Mouse (Mus musculus) embryonic fibroblast, embryonic 13.5 days (primary cell): ENCODE results near the gene Flywch1. TPM values are rescaled to one million over a fixed set of nuclear protein-coding genes. Genes with fewer than 3 reads are reported as not detected.

Experiments used
- H3K27ac ChIP-seq: 2 replicates; pipeline ENCODE4 v1.5.1; 2012; ENCODE audit warnings: low read length, control low read depth, inconsistent platforms; ENCODE audit not compliant: insufficient read depth
- H3K4me1 ChIP-seq: 2 replicates; pipeline ENCODE4 v1.6.1; 2011; ENCODE audit warnings: low read length; ENCODE audit not compliant: control insufficient read depth, insufficient read depth
- H3K4me3 ChIP-seq: 2 replicates; pipeline ENCODE4 v1.5.1; 2011; ENCODE audit warnings: mild to moderate bottlenecking, control low read depth, low read length; ENCODE audit not compliant: insufficient read depth
- CTCF ChIP-seq: IDR thresholded peaks from 2 replicates; pipeline ENCODE4 v1.5.1; 2011; ENCODE audit warnings: mild to moderate bottlenecking, control low read depth, low read length, moderate library complexity, borderline replicate concordance; ENCODE audit not compliant: insufficient read depth
- POLR2A ChIP-seq: IDR thresholded peaks from 2 replicates; pipeline ENCODE4 v1.6.1; 2011; ENCODE audit warnings: low read depth, mild to moderate bottlenecking, control low read depth, low read length, moderate library complexity
- polyA plus RNA-seq: library from polyadenylated mRNA; stranded (reverse); fragments of >200 nt; gene quantifications from 2 replicates; pipeline ENCODE4 v1.2.4, GENCODE M21; 2011; ENCODE audit warnings: low read depth; ENCODE audit not compliant: missing spikeins, insufficient read length

Gene Flywch1
- polyA plus RNA-seq, 1 experiment, result 29.3 TPM

DNA sequence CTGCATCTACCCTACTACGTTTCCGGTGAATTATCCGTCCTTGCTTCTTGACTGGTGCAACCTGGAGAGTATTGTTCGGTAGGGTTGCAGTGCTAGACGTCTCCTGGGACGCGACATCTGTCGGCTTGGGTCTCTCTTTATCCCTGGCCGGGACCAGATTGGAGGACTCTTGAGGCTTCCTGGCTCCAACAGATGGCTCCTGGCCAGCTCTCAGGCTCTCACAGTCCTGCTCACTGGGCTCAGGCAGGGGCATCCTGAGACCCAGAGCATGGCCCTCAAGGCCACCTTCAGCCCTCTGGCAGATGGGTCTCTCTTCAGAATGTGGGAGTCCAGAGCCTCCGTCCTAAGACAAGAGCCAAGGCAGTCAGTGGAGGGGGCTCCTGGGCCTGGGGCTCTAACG lies 8.4 kb downstream of the Flywch1 start:
- no peak for TF ChIP-seq CTCF
- TF ChIP-seq POLR2A, result no peak

GRCm38 (mm10) chr17:23761155-23761554 lies 10.2 kb downstream of the Flywch1 start:
- TF ChIP-seq POLR2A (no peak), CTCF (no peak)
- Histone ChIP-seq H3K4me3 (no peak overlapping the region), H3K27ac (no peak overlapping the region), H3K4me1 (no peaks in the 10 kb centered on the region)

More for the DNA sequence above, 8.4 kb downstream of the Flywch1 start:
- H3K27ac ChIP-seq, result no peak overlapping the region
- no peaks in the 10 kb centered on the region for H3K4me1 ChIP-seq
- no peak overlapping the region for H3K4me3 ChIP-seq

DNA sequence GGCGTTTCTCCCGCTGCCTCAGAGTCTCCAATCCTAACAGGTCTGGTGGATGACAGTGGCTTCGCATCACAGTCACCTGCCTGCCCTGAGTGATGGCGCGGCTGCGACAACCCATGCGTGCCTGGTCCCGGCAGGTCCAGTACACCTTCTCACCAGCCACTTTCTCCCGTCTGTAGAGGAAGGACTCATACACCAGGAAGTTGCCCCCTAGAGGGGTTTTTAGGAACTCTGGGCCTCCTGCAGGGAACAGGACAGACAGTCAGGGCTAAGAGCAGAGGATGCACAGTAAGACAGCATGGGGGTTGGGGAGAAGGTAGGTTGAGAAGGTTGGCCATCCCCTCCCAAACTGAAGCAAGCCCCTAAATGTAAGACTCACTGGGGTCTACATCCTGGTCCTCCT lies 11.2 kb downstream of the Flywch1 start:
- no peak for TF ChIP-seq CTCF
- no peak for TF ChIP-seq POLR2A
- Histone ChIP-seq H3K27ac (no peak overlapping the region), H3K4me1 (no peaks in the 10 kb centered on the region), H3K4me3 (no peak overlapping the region)

DNA sequence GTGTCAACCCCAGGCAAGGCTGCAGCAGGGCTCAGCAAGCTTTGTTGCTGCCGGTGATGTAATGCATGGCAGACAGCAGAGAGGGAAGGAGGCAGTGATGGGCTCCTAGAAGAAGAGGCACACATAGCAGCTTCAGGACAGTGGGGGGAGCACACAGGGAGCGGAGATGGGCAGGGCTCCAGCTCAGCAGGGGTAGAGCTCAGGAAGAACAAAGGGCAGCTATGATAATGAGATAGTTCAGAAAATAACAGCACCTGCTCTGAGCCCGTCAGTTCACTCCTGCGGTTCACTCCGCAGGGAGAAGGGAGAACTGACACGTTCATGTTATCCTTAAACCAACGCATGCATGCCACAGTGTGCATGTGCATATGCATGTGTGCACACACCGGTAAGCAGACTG lies 12.6 kb downstream of the Flywch1 start:
- Histone ChIP-seq H3K4me1 (no peaks in the 10 kb centered on the region), H3K4me3 (no peak overlapping the region), H3K27ac (no peak overlapping the region)
- TF ChIP-seq POLR2A (no peak), CTCF (no peak)

- H3K4me3 ChIP-seq, result no peak overlapping the region
- H3K4me1 ChIP-seq, result no peaks in the 10 kb centered on the region
- H3K27ac ChIP-seq, result no peak overlapping the region
- TF ChIP-seq CTCF, result no peak
- no peak for TF ChIP-seq POLR2A
Observed at GRCm38 (mm10) chr17:23757581-23757980, 13.8 kb downstream of the Flywch1 start.

DNA sequence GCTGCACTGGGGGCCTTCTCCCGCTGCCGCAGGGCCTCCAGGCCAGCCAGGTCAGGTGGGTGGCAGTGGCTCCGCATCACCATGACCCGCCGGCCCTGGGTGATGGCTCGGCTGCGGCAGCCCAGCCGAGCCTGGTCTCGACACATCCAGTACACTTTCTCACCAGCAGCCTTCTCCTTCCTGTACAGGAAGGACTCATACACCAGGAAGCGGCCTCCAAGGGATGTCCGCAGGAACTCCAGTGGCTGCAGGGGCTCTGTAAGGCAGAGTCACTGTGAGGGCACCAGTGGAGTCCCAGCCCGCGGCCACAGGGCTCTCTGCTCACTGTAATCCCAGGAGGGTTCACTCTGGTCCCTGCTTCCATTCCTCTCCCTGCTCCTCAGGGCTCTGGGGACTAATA lies 15.7 kb downstream of the Flywch1 start:
- TF ChIP-seq CTCF (no peak), POLR2A (no peak)
- H3K27ac ChIP-seq, result no peak overlapping the region
- H3K4me1 ChIP-seq, result no peaks in the 10 kb centered on the region
- no peak overlapping the region for H3K4me3 ChIP-seq

- Histone ChIP-seq H3K4me3 (no peak overlapping the region), H3K4me1 (no peaks in the 10 kb centered on the region), H3K27ac (no peak overlapping the region)
- TF ChIP-seq CTCF (no peak), POLR2A (no peak)
Observed at GRCm38 (mm10) chr17:23749400-23750191, 21.8 kb downstream of the Flywch1 start.

DNA sequence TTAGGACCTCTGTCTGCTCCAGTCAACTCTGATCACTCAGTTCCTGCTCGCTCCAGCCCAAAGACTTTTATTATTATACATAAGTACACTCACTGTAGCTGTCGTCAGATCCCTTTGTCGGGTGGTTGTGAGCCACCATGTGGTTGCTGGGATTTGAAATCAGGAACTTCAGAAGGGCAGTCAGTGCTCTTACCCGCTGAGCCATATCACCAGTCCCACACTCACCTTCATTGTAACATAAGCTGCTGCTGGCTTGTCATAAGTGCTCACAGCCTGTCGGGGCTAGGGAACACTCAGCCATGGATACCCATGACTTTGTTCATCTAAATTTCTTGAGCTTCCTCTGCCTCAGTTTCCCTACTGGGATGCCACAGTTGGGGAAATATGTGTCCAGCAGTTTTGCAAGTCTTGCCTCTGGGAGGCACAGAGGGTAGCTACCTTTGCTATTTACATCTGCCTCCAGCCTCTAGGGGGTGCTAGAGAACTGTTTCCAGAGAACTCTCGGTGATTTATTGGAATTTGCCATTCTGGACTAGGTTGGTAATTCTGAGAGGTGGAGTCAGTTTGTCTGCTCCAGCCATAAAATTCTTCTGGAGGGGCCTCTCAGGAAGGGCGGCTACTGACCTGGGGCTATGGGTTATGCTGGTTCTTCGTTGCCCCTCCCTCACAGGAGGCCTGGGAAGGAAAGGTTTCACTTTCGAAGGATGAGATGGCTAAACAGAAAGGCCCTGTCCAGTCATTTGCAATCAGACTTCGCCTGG lies 22.6 kb downstream of the Flywch1 start:
- Histone ChIP-seq H3K27ac (no peak overlapping the region), H3K4me1 (no peaks in the 10 kb centered on the region), H3K4me3 (no peak overlapping the region)
- TF ChIP-seq CTCF, result no peak
- no peak for TF ChIP-seq POLR2A

DNA sequence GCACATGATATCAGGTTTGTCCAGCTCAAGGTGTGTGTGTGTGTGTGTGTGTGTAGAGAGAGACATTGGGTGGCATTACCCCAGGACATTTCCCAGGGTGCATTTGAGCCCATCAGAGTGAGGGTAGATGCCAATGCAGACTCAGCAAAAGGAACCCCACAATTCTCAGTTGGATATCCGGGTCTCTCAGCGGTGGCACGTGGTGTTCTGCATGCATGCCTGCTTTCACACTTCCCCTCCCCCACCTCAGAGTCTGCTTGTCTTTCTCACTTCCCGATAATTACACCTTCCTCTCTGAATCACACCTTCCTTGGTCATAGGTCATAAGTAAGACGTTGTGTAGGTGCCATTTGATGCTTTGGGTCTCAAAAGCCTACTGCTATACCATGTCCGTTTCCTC lies 23.4 kb downstream of the Flywch1 start:
- Histone ChIP-seq H3K4me1 (no peaks in the 10 kb centered on the region), H3K27ac (no peak overlapping the region), H3K4me3 (no peak overlapping the region)
- TF ChIP-seq POLR2A, result no peak

DNA sequence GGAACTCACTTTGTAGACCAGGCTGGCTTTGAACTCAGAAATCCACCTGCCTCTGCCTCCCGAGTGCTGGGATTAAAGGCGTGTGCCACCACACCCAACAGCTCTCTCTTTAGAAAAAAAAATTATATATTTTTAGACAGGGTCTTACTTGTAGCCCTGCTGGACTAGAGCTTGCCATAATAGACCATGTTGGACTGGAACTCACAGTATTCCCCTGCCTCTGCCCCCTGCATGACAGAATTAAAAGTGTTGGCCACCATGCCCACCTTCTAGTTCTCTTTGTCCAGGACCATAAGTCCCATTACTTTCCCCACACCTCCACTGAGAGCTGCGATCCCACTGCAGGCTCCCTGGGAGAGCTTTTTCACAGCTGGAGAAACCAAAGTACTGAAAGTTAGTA lies 23.9 kb downstream of the Flywch1 start:
- no peak for TF ChIP-seq POLR2A
- TF ChIP-seq CTCF, result no peak
- Histone ChIP-seq H3K4me3 (no peak overlapping the region), H3K4me1 (no peaks in the 10 kb centered on the region), H3K27ac (no peak overlapping the region)

- Histone ChIP-seq H3K27ac (no peak overlapping the region), H3K4me3 (no peak overlapping the region), H3K4me1 (no peaks in the 10 kb centered on the region)
- TF ChIP-seq POLR2A, result no peak
- TF ChIP-seq CTCF, result no peak
Observed at GRCm38 (mm10) chr17:23746767-23747166, 24.6 kb downstream of the Flywch1 start.
